Mouse (Mus musculus): Measurements from ENCODE around the gene Shoc2. TPM values are rescaled to one million over a fixed set of nuclear protein-coding genes. Genes with fewer than 3 reads are reported as not detected.

Gene Shoc2
- polyA plus RNA-seq, 1 experiment: 18.6 TPM

DNA sequence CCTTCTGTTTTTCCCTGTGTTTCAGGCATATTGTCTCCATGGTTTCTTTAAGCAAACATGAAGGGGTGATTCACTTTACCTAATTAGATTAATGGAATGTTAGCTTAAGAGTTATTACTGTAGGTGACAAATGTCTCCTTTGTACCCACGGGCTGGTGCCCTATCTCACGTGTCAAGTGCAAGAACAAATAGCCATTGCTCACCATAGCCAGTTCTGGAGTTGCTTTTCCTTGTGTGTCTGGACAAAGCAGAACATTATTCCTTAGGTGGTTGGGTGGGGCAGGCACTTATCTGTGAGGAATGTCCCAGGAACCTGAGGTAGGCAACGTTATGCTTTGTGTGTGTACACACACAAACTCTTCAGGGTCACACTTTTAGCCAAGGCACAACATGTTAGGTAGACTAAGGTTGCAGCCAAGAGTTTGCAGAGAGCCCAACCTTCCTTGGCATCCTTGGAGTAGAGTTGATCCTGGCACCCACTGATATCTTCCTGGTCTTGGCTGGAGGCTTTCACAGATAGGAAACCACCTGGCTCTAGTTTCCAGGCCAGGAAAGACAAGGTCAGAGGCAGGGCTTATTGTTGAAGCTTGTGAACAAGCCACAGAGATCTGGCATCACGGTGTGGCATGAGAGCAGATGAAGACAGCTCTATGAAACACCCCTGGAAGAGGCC lies 96.4 kb downstream of the Shoc2 start:
- DNase-seq: no peak
- peaks cover 7% of the 10 kb centered on the region for H3K4me1 ChIP-seq (replicated peaks; ENCODE audit: control insufficient read depth, insufficient read depth, low read length)
- H3K27ac ChIP-seq (ENCODE audit: control insufficient read depth, insufficient read depth, low read length): no peak overlapping the region
- WGBS: 51% methylated on average over 4 of the region's 4 CpGs
- H3K36me3 ChIP-seq (ENCODE audit: control insufficient read depth, insufficient read depth, low read length): no peaks in the 10 kb centered on the region
- H3K4me3 ChIP-seq (ENCODE audit: control insufficient read depth, insufficient read depth, low read length): no peak overlapping the region
- TF ChIP-seq POLR2A (IDR thresholded peaks at IDR 0.05; ENCODE audit: control insufficient read depth, extremely low read depth, insufficient read depth, low read length, poor library complexity): no peak
- no peak for TF ChIP-seq CTCF (IDR thresholded peaks at IDR 0.05; ENCODE audit: borderline replicate concordance, control insufficient read depth, extremely low read depth, insufficient read depth, low read length, poor library complexity)
- peaks cover 8% of the 10 kb centered on the region; the same call in 1 of the 2 replicates for H3K27me3 ChIP-seq (ENCODE audit: control insufficient read depth, insufficient read depth, low read length)

DNA sequence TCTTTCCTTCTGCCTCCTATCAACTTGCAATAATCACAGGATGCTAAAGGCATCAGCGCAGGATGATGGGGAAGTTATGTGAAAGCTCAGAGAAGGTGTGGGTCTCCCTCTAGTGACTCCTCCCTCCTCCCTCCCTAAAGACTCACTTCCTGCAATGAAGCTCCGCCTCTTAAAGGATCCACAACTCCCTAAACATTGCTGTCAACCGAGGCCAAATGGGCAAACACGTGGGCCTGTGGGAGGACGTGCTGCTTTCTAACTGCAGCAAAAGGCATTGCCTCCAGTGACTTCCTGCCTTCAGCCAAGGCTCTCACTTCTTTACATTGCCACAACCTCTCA lies 96.9 kb downstream of the Shoc2 start:
- TF ChIP-seq CTCF (IDR thresholded peaks at IDR 0.05; ENCODE audit: borderline replicate concordance, control insufficient read depth, extremely low read depth, insufficient read depth, low read length, poor library complexity) (no peak), POLR2A (IDR thresholded peaks at IDR 0.05; ENCODE audit: control insufficient read depth, extremely low read depth, insufficient read depth, low read length, poor library complexity) (no peak)
- Histone ChIP-seq H3K27me3 (ENCODE audit: control insufficient read depth, insufficient read depth, low read length) (peaks cover 12% of the 10 kb centered on the region; the same call in 1 of the 2 replicates), H3K4me3 (ENCODE audit: control insufficient read depth, insufficient read depth, low read length) (no peak overlapping the region), H3K27ac (ENCODE audit: control insufficient read depth, insufficient read depth, low read length) (no peak overlapping the region), H3K36me3 (ENCODE audit: control insufficient read depth, insufficient read depth, low read length) (no peaks in the 10 kb centered on the region), H3K4me1 (replicated peaks; ENCODE audit: control insufficient read depth, insufficient read depth, low read length) (peaks cover 10% of the 10 kb centered on the region)
- 18% methylated on average over 5 of the region's 5 CpGs for WGBS
- no peak for DNase-seq

DNA sequence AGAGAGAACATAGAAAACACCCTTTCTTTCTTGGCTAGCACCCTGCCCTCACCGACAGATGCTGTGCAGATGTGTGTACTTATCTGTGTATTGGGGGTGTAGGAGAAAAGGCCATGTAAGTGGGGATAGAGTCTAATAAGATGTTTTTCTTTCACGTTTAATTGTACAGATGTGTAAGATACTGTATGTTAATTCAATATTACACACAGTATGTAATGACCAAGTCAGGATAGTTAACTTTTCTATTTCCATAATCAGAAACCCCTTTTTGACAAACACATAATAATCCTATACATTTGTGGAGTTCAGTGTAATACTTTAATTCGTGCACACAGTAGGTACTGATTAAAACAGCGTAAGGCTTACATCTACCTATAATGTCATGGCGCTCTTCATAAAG lies 99.7 kb downstream of the Shoc2 start, which contains the start of gene Adra2a:
Gene Adra2a (plus strand): TSS at position 301 of the 400 bp plus-strand sequence.
- H3K36me3 ChIP-seq (ENCODE audit: control insufficient read depth, insufficient read depth, low read length): no peaks in the 10 kb centered on the region
- TF ChIP-seq POLR2A (IDR thresholded peaks at IDR 0.05; ENCODE audit: control insufficient read depth, extremely low read depth, insufficient read depth, low read length, poor library complexity) (no peak), CTCF (IDR thresholded peaks at IDR 0.05; ENCODE audit: borderline replicate concordance, control insufficient read depth, extremely low read depth, insufficient read depth, low read length, poor library complexity) (no peak)
- peaks cover 31% of the 10 kb centered on the region; the same call in 1 of the 2 replicates for H3K27me3 ChIP-seq (ENCODE audit: control insufficient read depth, insufficient read depth, low read length)
- DNase-seq: no peak
- 82% methylated on average over 5 of the region's 5 CpGs for WGBS
- peaks cover 25% of the 10 kb centered on the region for H3K4me1 ChIP-seq (replicated peaks; ENCODE audit: control insufficient read depth, insufficient read depth, low read length)
- H3K4me3 ChIP-seq (ENCODE audit: control insufficient read depth, insufficient read depth, low read length): no peak within 1 kb of the TSS
- no peak within 1 kb of the TSS for H3K27ac ChIP-seq (ENCODE audit: control insufficient read depth, insufficient read depth, low read length)

DNA sequence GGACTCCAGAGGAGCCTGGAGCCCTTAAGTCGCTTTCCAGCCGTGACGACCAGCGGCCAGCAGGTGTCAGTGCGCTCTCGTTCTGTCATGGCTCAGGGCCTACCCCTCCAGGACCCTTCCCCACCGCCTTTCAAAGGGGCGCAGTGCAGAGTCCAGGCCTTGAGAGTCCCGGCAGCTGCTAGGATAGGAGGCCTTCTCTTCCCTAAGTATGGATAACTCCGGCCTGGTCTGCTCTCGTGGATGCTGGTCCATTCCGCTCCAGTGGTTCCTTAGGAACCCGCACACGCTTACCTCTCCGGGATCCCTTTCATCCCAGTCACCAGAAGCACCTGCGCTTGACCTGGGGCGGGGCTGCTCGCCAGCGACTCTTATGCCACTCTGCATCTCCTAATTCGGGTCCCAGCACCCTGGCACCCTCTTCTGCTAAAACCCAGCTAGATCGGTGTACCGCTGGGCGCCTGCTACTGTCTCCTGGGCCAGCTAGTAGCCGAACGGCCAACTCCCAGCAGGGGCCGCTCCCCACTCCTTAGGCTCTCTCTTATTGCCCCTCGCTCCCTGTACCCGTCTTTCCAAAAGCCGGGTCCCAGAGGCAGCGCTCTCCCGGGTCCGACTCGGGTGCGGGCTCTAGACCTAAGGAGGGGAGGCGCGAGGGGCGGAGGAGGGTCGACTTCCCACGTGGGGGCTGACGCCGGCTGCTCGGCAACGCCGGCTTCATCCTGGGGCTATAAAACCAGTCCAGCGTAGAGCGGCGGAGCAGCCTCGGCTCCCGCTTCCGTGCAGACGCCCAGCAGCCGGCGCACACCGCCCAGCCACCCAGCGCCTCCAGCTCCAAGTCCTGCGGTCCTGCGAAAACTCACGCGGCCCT lies 100.6 kb downstream of the Shoc2 start:
- TF ChIP-seq CTCF (IDR thresholded peaks at IDR 0.05; ENCODE audit: borderline replicate concordance, control insufficient read depth, extremely low read depth, insufficient read depth, low read length, poor library complexity) (peak; percentile 47; the same call in 1 of the 2 replicates), POLR2A (IDR thresholded peaks at IDR 0.05; ENCODE audit: control insufficient read depth, extremely low read depth, insufficient read depth, low read length, poor library complexity) (no peak)
- Histone ChIP-seq H3K36me3 (ENCODE audit: control insufficient read depth, insufficient read depth, low read length) (no peaks in the 10 kb centered on the region), H3K27ac (ENCODE audit: control insufficient read depth, insufficient read depth, low read length) (no peak overlapping the region), H3K4me1 (replicated peaks; ENCODE audit: control insufficient read depth, insufficient read depth, low read length) (peaks cover 25% of the 10 kb centered on the region), H3K27me3 (ENCODE audit: control insufficient read depth, insufficient read depth, low read length) (peaks cover 31% of the 10 kb centered on the region; the same call in 1 of the 2 replicates), H3K4me3 (ENCODE audit: control insufficient read depth, insufficient read depth, low read length) (no peak overlapping the region)
- 3% methylated on average over 59 of the region's 59 CpGs for WGBS
- DNase-seq: peak; percentile 52

DNA sequence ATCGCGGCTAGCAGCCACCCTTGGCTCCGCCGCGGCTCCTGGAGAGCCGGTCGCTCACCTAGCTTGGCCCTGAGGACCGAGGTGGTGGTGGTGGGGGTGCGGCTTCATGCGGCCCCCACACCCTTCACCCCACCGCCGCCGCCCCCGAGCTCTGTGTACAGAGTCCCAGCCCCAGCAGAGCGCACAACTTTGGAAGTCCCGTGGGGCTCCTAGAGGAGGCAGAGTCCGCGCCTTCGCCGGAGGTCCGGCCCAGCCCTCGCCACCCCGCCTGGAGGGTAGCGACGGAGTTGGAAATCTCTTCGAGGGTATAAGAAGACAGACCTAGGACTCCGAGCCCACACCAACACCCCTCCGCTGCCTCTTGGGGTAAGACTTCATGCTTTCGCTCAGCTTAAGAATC lies 101.3 kb downstream of the Shoc2 start:
- Histone ChIP-seq H3K36me3 (ENCODE audit: control insufficient read depth, insufficient read depth, low read length) (no peaks in the 10 kb centered on the region), H3K4me1 (replicated peaks; ENCODE audit: control insufficient read depth, insufficient read depth, low read length) (peaks cover 25% of the 10 kb centered on the region), H3K4me3 (ENCODE audit: control insufficient read depth, insufficient read depth, low read length) (no peak overlapping the region), H3K27ac (ENCODE audit: control insufficient read depth, insufficient read depth, low read length) (no peak overlapping the region), H3K27me3 (ENCODE audit: control insufficient read depth, insufficient read depth, low read length) (peaks cover 31% of the 10 kb centered on the region; the same call in 1 of the 2 replicates)
- 3% methylated on average over 28 of the region's 29 CpGs for WGBS
- TF ChIP-seq POLR2A (IDR thresholded peaks at IDR 0.05; ENCODE audit: control insufficient read depth, extremely low read depth, insufficient read depth, low read length, poor library complexity): no peak
- no peak for TF ChIP-seq CTCF (IDR thresholded peaks at IDR 0.05; ENCODE audit: borderline replicate concordance, control insufficient read depth, extremely low read depth, insufficient read depth, low read length, poor library complexity)
- DNase-seq: no peak

DNA sequence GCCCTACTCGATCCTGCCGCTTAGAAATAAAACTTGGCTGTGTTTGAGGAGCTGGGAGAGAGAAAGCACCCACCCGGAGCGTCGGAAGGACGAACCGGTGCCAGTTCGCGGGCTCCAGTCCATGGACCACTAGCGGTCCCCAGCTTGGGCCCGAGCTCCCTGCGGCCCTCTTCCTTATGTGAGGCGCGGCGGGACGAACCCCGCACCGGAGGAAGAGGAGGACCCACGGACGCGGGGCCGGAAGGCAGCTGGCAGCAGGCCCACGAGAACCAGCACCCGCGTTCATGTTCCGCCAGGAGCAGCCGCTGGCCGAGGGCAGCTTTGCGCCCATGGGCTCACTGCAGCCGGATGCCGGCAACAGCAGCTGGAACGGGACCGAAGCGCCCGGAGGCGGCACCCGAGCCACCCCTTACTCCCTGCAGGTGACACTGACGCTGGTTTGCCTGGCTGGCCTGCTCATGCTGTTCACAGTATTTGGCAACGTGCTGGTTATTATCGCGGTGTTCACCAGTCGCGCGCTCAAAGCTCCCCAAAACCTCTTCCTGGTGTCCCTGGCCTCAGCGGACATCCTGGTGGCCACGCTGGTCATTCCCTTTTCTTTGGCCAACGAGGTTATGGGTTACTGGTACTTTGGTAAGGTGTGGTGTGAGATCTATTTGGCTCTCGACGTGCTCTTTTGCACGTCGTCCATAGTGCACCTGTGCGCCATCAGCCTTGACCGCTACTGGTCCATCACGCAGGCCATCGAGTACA lies 102.0 kb downstream of the Shoc2 start:
- WGBS: 4% methylated on average over 55 of the region's 55 CpGs
- Histone ChIP-seq H3K36me3 (ENCODE audit: control insufficient read depth, insufficient read depth, low read length) (no peaks in the 10 kb centered on the region), H3K27ac (ENCODE audit: control insufficient read depth, insufficient read depth, low read length) (no peak overlapping the region), H3K4me1 (replicated peaks; ENCODE audit: control insufficient read depth, insufficient read depth, low read length) (peaks cover 25% of the 10 kb centered on the region), H3K4me3 (ENCODE audit: control insufficient read depth, insufficient read depth, low read length) (peak overlapping the region; percentile 9; the same call in 1 of the 2 replicates), H3K27me3 (ENCODE audit: control insufficient read depth, insufficient read depth, low read length) (peaks cover 31% of the 10 kb centered on the region; the same call in 1 of the 2 replicates)
- no peak for DNase-seq
- TF ChIP-seq POLR2A (IDR thresholded peaks at IDR 0.05; ENCODE audit: control insufficient read depth, extremely low read depth, insufficient read depth, low read length, poor library complexity) (no peak), CTCF (IDR thresholded peaks at IDR 0.05; ENCODE audit: borderline replicate concordance, control insufficient read depth, extremely low read depth, insufficient read depth, low read length, poor library complexity) (no peak)

All from thymus, adult 2 months (tissue).